Mouse (Mus musculus) left cerebral cortex, adult 8-10 months (tissue): ENCODE measurements at regions not wholly inside any gene's neighbourhood (a gene's known extent, or its start where the extent isn't known, plus 50 kb on each side); places are given as distances from the start of the nearest gene placed in this dataset.

Source experiments
- DNase-seq, 2 experiments: peaks; one replicate each; pipeline ENCODE4 v3.0.0; 2022; ENCODE audit warnings: low spot score in 2 of 2

DNA sequence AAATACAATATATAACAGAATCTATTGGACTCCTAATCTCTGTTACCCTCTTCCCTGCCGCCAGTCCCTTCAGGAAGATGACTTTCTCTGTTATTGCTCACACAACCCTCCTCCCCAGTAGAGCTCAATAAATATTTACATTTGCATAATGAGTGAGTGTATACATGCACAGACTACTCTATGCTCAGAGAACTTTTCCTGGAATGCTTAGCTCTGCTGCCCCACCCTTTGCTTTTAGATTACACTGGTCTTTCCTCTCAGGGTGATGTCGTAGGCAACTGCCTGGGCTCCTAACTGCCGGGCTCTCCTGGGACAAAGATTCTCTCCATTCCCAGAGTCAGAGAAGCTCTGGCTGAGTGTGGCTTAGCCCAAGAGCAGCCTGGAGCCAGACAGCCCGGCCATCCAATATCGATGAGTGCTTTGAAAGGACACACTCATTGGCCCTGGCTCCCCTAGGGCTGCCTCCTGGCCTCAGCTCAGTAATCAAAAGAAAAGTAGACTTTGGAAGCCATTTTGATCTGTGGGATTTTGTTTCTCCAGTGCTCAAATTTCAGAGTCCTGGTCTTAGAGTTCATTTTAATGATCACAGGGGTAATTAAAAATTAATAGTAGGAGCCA is 109.2 kb upstream of the Cdh4 start:
- DNase-seq: no peak

GRCm38 (mm10) chr2:179333587-179333986 is 108.6 kb upstream of the Cdh4 start:
- DNase-seq: no peak

GRCm38 (mm10) chr2:179336235-179336634 is 106.0 kb upstream of the Cdh4 start:
- DNase-seq: no peak

DNA sequence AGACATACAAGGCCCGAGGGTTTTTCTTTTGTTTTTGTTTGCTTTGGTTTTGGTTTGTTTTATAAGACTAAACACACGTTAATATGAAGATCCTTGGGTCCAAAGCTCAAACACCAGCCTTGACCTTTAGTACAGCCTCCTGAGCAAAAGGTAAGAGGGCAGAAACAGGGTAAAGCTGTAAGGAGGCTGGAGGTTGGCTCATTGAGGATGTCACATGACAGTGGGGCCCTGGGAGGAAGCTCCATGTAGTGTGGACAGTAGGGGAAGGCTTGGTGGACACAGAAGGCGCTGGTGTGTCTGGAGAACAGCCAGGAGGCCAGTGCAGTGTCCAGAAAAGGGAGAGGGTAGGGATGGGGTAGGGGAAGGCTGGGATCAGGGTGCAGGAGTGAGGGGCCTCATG is 89.6 kb upstream of the Cdh4 start:
- no peak for DNase-seq

DNA sequence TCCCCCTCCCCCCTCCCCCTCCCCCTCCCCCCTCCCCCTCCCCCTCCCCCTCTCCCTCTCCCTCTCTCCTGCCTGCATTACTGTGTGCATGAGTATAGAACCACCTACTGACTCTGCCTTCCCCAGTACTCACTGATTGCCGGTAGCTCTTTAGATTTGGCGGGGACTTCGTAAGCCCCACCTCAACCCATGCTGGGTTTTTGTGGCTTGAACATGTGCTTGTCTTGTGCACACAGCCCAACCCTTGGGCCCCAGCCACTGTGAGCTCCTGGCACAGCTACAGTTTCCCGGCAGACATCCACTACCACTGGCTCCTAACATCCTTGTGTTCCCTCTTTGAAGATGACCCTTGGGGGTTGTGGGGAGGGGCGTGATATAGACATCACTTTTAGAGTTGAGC is 87.4 kb upstream of the Cdh4 start:
- no peak for DNase-seq

- no peak for DNase-seq
These were observed 71.2 kb upstream of the Cdh4 start for GRCm38 (mm10) chr2:179370882-179371546.

DNA sequence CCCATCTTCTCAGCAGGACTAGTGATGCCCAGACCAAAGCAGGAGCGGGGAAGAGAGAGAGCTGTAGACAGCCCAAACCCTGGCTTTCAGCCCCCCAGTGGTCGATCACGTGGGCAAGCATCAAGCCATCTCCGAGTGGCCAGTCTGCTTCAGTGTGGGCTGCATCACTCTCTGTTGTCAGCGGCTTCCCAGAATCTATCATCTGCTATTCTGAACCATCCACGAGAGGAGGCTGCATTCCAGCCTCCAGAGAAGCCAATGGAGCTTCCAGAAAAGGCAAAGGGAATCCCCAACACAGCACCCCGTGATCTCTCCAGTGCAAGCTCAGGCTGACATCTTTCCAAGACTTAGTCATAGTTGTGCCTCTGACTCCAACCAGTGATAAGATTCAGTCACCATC is 70.7 kb upstream of the Cdh4 start:
- peak in 1 of 2 experiments; percentile 21 for DNase-seq

GRCm38 (mm10) chr2:179379691-179380443 is 62.4 kb upstream of the Cdh4 start:
- no peak for DNase-seq

- DNase-seq: no peak
These were observed 61.9 kb upstream of the Cdh4 start for GRCm38 (mm10) chr2:179380444-179380705.

DNA sequence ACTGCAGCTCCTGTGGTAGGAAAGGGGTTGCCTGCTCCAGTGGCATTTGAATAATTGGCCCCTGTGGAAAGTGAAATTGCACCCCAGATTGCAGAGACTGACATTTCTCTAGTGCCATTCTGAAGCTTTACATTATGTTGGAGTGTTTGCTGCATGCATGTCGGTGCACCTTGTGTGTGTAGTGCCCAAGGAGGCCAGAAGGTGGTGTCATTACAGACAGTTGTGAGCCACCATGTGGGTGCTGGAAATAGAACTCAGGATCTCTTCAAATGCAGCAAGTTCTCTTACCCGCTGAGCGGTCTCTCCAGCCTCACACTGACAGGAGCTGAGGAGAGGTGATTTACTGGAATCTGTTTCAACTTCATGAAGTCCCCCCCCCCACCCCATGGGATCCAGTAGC is 60.3 kb upstream of the Cdh4 start:
- DNase-seq: no peak

DNA sequence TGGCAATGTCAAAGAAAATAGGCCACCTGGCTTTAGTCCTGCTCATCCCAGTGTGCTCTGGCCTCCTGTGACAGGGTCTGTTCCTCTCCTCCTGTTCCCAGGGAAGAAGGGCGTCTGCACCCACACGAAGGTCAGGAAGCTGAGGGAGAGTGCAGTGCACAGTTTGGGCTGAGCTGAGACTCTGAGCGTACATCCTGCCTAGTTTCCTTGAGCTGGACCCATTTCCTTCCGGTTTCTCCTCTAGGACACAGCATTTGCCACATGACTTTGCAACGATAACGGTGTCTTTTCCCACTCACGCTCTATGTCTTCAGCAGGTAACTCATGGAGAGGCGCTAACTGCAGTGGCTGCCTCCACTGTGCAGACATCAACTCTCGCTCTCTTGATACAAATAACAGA is 59.6 kb upstream of the Cdh4 start:
- DNase-seq: no peak

DNA sequence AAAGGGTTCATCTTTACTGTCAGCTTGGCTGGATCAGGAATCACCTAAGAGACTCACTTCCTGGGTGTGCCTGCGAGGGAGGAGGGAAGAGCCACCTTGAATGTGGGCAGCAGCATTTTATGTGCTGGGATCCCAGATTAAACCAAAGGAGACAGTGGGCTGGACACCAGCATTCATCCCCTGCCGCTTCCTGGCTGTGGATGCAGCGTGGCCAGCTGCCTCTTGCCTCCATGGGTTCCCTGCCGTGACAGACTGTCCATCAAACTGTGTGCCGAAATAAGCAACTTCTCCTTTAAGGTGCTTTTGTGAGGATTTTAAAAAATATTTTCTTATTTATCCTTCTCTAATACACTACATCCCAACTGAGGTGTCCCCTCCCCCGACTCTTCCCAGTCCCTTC is 55.4 kb upstream of the Cdh4 start:
- DNase-seq: no peak

GRCm38 (mm10) chr2:179390486-179390885 is 51.7 kb upstream of the Cdh4 start:
- DNase-seq: peak in 1 of 2 experiments; percentile 13

DNA sequence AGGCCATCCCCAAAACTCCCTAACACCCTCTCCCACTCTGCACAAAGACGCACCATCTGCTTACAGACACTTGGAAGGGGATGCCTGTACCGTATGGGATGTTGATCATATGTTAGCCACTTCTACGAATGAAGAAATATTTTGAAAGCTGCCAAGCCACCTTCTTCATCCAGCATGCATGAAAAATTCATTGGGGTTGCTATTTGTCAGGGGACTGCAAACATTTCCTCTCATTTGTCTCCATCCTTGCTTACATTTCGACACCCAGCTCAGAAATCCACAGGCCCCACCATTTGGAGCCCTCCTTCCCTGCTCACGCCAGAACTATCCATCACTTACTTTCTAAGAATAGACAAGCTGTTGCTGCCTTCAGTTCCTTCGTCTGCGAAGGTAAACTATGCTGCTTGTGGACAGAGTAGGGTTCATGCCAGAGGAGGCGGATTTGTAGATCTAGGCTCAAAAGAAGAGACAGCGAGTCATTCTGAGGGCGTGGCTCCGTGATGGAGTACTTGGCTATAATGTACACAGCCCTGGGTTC is 51.2 kb upstream of the Cdh4 start:
- peak in 1 of 2 experiments; percentile 8 for DNase-seq
